Mouse (Mus musculus): ENCODE measurements around the gene Ptprj.

- no peak for TF ChIP-seq POLR2A (IDR thresholded peaks at IDR 0.05; ENCODE audit: low read depth, low read length)
- no peak for TF ChIP-seq CTCF (conservative IDR thresholded peaks at IDR 0.05; ENCODE audit: insufficient read depth, insufficient read length, low read depth, low read length)
These were observed 47.8 kb upstream of the Ptprj start for GRCm38 (mm10) chr2:90628261-90628660.

Measured in kidney, adult 2 months (tissue).